Mouse (Mus musculus): ENCODE results near the gene Col4a4. TPM values are rescaled to one million over a fixed set of nuclear protein-coding genes. Genes with fewer than 3 reads are reported as not detected.

The Col4a4 gene
- polyA plus RNA-seq, 1 experiment from 2014 or later, result 0.05 TPM

- 81% methylated on average over 7 of the region's 7 CpGs for WGBS
These were observed 140.6 kb downstream of the Col4a4 start for GRCm38 (mm10) chr1:82446049-82446448.

GRCm38 (mm10) chr1:82443517-82443916 lies 143.1 kb downstream of the Col4a4 start:
- 56% methylated on average over 4 of the region's 4 CpGs for WGBS
- Histone ChIP-seq H3K36me3 (ENCODE audit: control insufficient read depth, insufficient read depth, low read length) (no peaks in the 10 kb centered on the region), H3K4me2 (ENCODE audit: low read depth, low read length) (no peak overlapping the region)

More at GRCm38 (mm10) chr1:82446049-82446448, 140.6 kb downstream of the Col4a4 start:
- Histone ChIP-seq H3K27me3 (replicated peaks; ENCODE audit: control insufficient read depth, insufficient read depth, low read length) (no peaks in the 10 kb centered on the region), H3K4me2 (ENCODE audit: low read depth, low read length) (no peak overlapping the region), H3K36me3 (ENCODE audit: control insufficient read depth, insufficient read depth, low read length) (no peaks in the 10 kb centered on the region), H3K4me3 (ENCODE audit: low read length) (no peak overlapping the region), H3K27ac (ENCODE audit: low read length) (no peak overlapping the region), H3K9me3 (ENCODE audit: control insufficient read depth, low read length) (no peaks in the 10 kb centered on the region), H3K9ac (ENCODE audit: low read depth, low read length) (no peak overlapping the region), H3K4me1 (ENCODE audit: control insufficient read depth, insufficient read depth, low read length) (no peaks in the 10 kb centered on the region)
- no peak for ATAC-seq

GRCm38 (mm10) chr1:82440123-82440522 lies 146.5 kb downstream of the Col4a4 start:
- no peak for ATAC-seq
- H3K9me3 ChIP-seq (ENCODE audit: control insufficient read depth, low read length), result no peaks in the 10 kb centered on the region
- H3K9ac ChIP-seq (ENCODE audit: low read depth, low read length), result no peak overlapping the region
- H3K4me1 ChIP-seq (ENCODE audit: control insufficient read depth, insufficient read depth, low read length), result no peaks in the 10 kb centered on the region
- no peak overlapping the region for H3K27ac ChIP-seq (ENCODE audit: low read length)
- H3K4me2 ChIP-seq (ENCODE audit: low read depth, low read length), result no peak overlapping the region
- 63% methylated on average over 1 of the region's 1 CpGs for WGBS
- no peak overlapping the region for H3K4me3 ChIP-seq (ENCODE audit: low read length)
- no peaks in the 10 kb centered on the region for H3K27me3 ChIP-seq (replicated peaks; ENCODE audit: control insufficient read depth, insufficient read depth, low read length)
- H3K36me3 ChIP-seq (ENCODE audit: control insufficient read depth, insufficient read depth, low read length), result no peaks in the 10 kb centered on the region

More at GRCm38 (mm10) chr1:82443517-82443916, 143.1 kb downstream of the Col4a4 start:
- Histone ChIP-seq H3K9ac (ENCODE audit: low read depth, low read length) (no peak overlapping the region), H3K9me3 (ENCODE audit: control insufficient read depth, low read length) (no peaks in the 10 kb centered on the region), H3K27me3 (replicated peaks; ENCODE audit: control insufficient read depth, insufficient read depth, low read length) (no peaks in the 10 kb centered on the region), H3K4me3 (ENCODE audit: low read length) (no peak overlapping the region), H3K27ac (ENCODE audit: low read length) (no peak overlapping the region), H3K4me1 (ENCODE audit: control insufficient read depth, insufficient read depth, low read length) (no peaks in the 10 kb centered on the region)
- ATAC-seq, result no peak

GRCm38 (mm10) chr1:82437273-82437672 lies 149.4 kb downstream of the Col4a4 start:
- H3K9me3 ChIP-seq (ENCODE audit: control insufficient read depth, low read length), result no peaks in the 10 kb centered on the region
- H3K4me3 ChIP-seq (ENCODE audit: low read length), result no peak overlapping the region
- no peaks in the 10 kb centered on the region for H3K27me3 ChIP-seq (replicated peaks; ENCODE audit: control insufficient read depth, insufficient read depth, low read length)
- ATAC-seq, result no peak
- no peaks in the 10 kb centered on the region for H3K36me3 ChIP-seq (ENCODE audit: control insufficient read depth, insufficient read depth, low read length)
- H3K4me1 ChIP-seq (ENCODE audit: control insufficient read depth, insufficient read depth, low read length), result no peaks in the 10 kb centered on the region
- H3K4me2 ChIP-seq (ENCODE audit: low read depth, low read length), result no peak overlapping the region
- H3K9ac ChIP-seq (ENCODE audit: low read depth, low read length), result no peak overlapping the region
- WGBS, result 85% methylated on average over 3 of the region's 3 CpGs
- H3K27ac ChIP-seq (ENCODE audit: low read length), result no peak overlapping the region

- no peak overlapping the region for H3K9ac ChIP-seq (ENCODE audit: low read depth, low read length)
- no peak overlapping the region for H3K27ac ChIP-seq (ENCODE audit: low read length)
- no peak overlapping the region for H3K4me3 ChIP-seq (ENCODE audit: low read length)
- no peaks in the 10 kb centered on the region for H3K36me3 ChIP-seq (ENCODE audit: control insufficient read depth, insufficient read depth, low read length)
- H3K9me3 ChIP-seq (ENCODE audit: control insufficient read depth, low read length), result no peaks in the 10 kb centered on the region
- 0 out of 2 replicates have a peak, but pooled peaks cover 4% of the 10 kb centered on the region for H3K4me1 ChIP-seq (ENCODE audit: control insufficient read depth, insufficient read depth, low read length)
- no peaks in the 10 kb centered on the region for H3K27me3 ChIP-seq (replicated peaks; ENCODE audit: control insufficient read depth, insufficient read depth, low read length)
- 76% methylated on average over 5 of the region's 5 CpGs for WGBS
- no peak overlapping the region for H3K4me2 ChIP-seq (ENCODE audit: low read depth, low read length)
- ATAC-seq, result peak; percentile 19; the same call in 1 of the 2 replicates
These were observed 153.0 kb downstream of the Col4a4 start for GRCm38 (mm10) chr1:82433649-82434005.

GRCm38 (mm10) chr1:82432919-82433648 lies 153.6 kb downstream of the Col4a4 start:
- H3K4me2 ChIP-seq (ENCODE audit: low read depth, low read length), result no peak overlapping the region
- 57% methylated on average over 15 of the region's 15 CpGs for whole genome bisulfite sequencing
- H3K36me3 ChIP-seq (ENCODE audit: control insufficient read depth, insufficient read depth, low read length), result no peaks in the 10 kb centered on the region
- no peaks in the 10 kb centered on the region for H3K27me3 ChIP-seq (replicated peaks; ENCODE audit: control insufficient read depth, insufficient read depth, low read length)
- no peak overlapping the region for H3K9ac ChIP-seq (ENCODE audit: low read depth, low read length)
- no peak overlapping the region for H3K4me3 ChIP-seq (ENCODE audit: low read length)
- 0 out of 2 replicates have a peak, but pooled peaks cover 4% of the 10 kb centered on the region for H3K4me1 ChIP-seq (ENCODE audit: control insufficient read depth, insufficient read depth, low read length)
- no peak overlapping the region for H3K27ac ChIP-seq (ENCODE audit: low read length)
- ATAC-seq, result peak; percentile 70; the same call in 1 of the 2 replicates
- H3K9me3 ChIP-seq (ENCODE audit: control insufficient read depth, low read length), result no peaks in the 10 kb centered on the region

- ATAC-seq, result peak; percentile 93
- WGBS, result 24% methylated on average over 1 of the region's 1 CpGs
These were observed 157.6 kb downstream of the Col4a4 start for GRCm38 (mm10) chr1:82429061-82429460.

GRCm38 (mm10) chr1:82427729-82428128 lies 158.9 kb downstream of the Col4a4 start:
- H3K27me3 ChIP-seq (replicated peaks; ENCODE audit: control insufficient read depth, insufficient read depth, low read length), result no peaks in the 10 kb centered on the region
- H3K27ac ChIP-seq (ENCODE audit: low read length), result no peak overlapping the region
- no peak for ATAC-seq
- H3K4me1 ChIP-seq (ENCODE audit: control insufficient read depth, insufficient read depth, low read length), result 0 out of 2 replicates have a peak, but pooled peaks cover 4% of the 10 kb centered on the region
- H3K4me3 ChIP-seq (ENCODE audit: low read length), result no peak overlapping the region
- H3K9ac ChIP-seq (ENCODE audit: low read depth, low read length), result no peak overlapping the region
- no peaks in the 10 kb centered on the region for H3K36me3 ChIP-seq (ENCODE audit: control insufficient read depth, insufficient read depth, low read length)
- no peaks in the 10 kb centered on the region for H3K9me3 ChIP-seq (ENCODE audit: control insufficient read depth, low read length)
- no peak overlapping the region for H3K4me2 ChIP-seq (ENCODE audit: low read depth, low read length)
- 79% methylated on average over 5 of the region's 5 CpGs for WGBS

More at GRCm38 (mm10) chr1:82429061-82429460, 157.6 kb downstream of the Col4a4 start:
- Histone ChIP-seq H3K36me3 (ENCODE audit: control insufficient read depth, insufficient read depth, low read length) (no peaks in the 10 kb centered on the region), H3K4me1 (ENCODE audit: control insufficient read depth, insufficient read depth, low read length) (0 out of 2 replicates have a peak, but pooled peaks cover 4% of the 10 kb centered on the region), H3K4me3 (ENCODE audit: low read length) (no peak overlapping the region), H3K4me2 (ENCODE audit: low read depth, low read length) (no peak overlapping the region), H3K9ac (ENCODE audit: low read depth, low read length) (no peak overlapping the region), H3K27ac (ENCODE audit: low read length) (no peak overlapping the region), H3K9me3 (ENCODE audit: control insufficient read depth, low read length) (no peaks in the 10 kb centered on the region), H3K27me3 (replicated peaks; ENCODE audit: control insufficient read depth, insufficient read depth, low read length) (no peaks in the 10 kb centered on the region)

GRCm38 (mm10) chr1:82415641-82416040 lies 171.0 kb downstream of the Col4a4 start:
- no peaks in the 10 kb centered on the region for H3K27me3 ChIP-seq (replicated peaks; ENCODE audit: control insufficient read depth, insufficient read depth, low read length)
- ATAC-seq, result no peak
- H3K36me3 ChIP-seq (ENCODE audit: control insufficient read depth, insufficient read depth, low read length), result no peaks in the 10 kb centered on the region
- no peak overlapping the region for H3K27ac ChIP-seq (ENCODE audit: low read length)
- H3K9me3 ChIP-seq (ENCODE audit: control insufficient read depth, low read length), result no peaks in the 10 kb centered on the region
- H3K4me1 ChIP-seq (ENCODE audit: control insufficient read depth, insufficient read depth, low read length), result no peaks in the 10 kb centered on the region
- no peak overlapping the region for H3K4me3 ChIP-seq (ENCODE audit: low read length)
- no peak overlapping the region for H3K9ac ChIP-seq (ENCODE audit: low read depth, low read length)
- H3K4me2 ChIP-seq (ENCODE audit: low read depth, low read length), result no peak overlapping the region
- 70% methylated on average over 4 of the region's 4 CpGs for WGBS

All from intestine, embryonic 16.5 days (tissue).